Mouse (Mus musculus): ENCODE measurements around the gene Phkg1. TPM values are rescaled to one million over a fixed set of nuclear protein-coding genes. Genes with fewer than 3 reads are reported as not detected.

The Phkg1 gene
- polyA plus RNA-seq, 1 experiment from 2014 or later = 0.08 TPM

DNA sequence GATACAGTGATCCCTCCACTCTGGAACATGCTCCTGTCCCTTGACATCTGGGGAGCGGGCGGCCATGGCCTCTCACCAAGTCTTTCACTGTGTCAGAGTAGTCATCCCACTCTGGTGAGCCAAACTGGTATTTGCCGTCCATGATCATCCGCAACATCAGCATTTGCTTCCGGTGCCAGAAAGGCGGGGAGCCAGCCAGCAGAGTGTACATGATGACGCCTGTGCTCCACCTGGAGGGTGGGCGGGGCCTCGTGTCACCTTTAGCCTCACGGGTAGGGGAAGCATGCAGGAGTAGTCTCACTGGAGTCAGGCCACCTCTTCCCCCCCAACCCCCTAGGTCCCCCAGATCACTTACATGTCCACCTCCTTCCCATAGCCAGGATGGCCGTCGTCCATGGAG is 32.5 kb downstream of the Phkg1 start:
- Histone ChIP-seq H3K4me2 (replicated peaks; ENCODE audit: low read depth) (no peak overlapping the region), H3K36me3 (ENCODE audit: control insufficient read depth, insufficient read depth, low read length) (0 out of 2 replicates have a peak, but pooled peaks cover 2% of the 10 kb centered on the region), H3K4me3 (ENCODE audit: low read depth, low read length) (no peak overlapping the region), H3K27me3 (ENCODE audit: control insufficient read depth, insufficient read depth, low read length) (no peaks in the 10 kb centered on the region), H3K9me3 (ENCODE audit: control insufficient read depth, low read length) (no peaks in the 10 kb centered on the region), H3K9ac (ENCODE audit: low read length) (no peak overlapping the region), H3K27ac (replicated peaks) (no peak overlapping the region), H3K4me1 (replicated peaks; ENCODE audit: control insufficient read depth, insufficient read depth) (no peaks in the 10 kb centered on the region)
- WGBS = 78% methylated on average over 12 of the region's 12 CpGs
- TF ChIP-seq EP300 (optimal IDR thresholded peaks at IDR 0.05) (no peak), CTCF (IDR thresholded peaks at IDR 0.05; ENCODE audit: low read depth) (no peak)
- DNase-seq (ENCODE audit: low spot score) (peak; percentile 25), ATAC-seq (ENCODE audit: low FRiP score, low TSS enrichment) (peak; percentile 47; the same call in 1 of the 2 replicates)

DNA sequence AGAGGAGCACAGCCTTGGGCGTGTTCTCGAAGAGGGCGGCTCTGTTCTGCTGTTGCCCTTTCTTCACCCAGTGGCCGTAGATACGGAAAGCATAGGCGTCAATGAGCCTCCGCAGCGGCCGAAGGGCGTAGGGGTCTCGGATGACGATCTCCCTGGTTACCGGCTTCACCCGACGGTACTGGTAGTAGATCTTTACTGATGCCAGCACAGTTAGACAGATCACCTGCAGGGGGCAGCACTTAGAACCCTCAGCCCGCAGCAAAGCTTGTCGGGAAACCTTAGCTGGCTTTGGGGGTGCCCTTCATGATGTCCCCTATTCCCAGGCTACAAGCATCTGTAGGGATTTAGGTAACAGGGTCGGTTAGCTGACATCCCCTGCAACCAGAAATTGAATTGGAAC is 33.9 kb downstream of the Phkg1 start:
- Histone ChIP-seq H3K9me3 (ENCODE audit: control insufficient read depth, low read length) (no peaks in the 10 kb centered on the region), H3K27me3 (ENCODE audit: control insufficient read depth, insufficient read depth, low read length) (no peaks in the 10 kb centered on the region), H3K9ac (ENCODE audit: low read length) (no peak overlapping the region), H3K27ac (replicated peaks) (no peak overlapping the region), H3K4me3 (ENCODE audit: low read depth, low read length) (no peak overlapping the region), H3K36me3 (ENCODE audit: control insufficient read depth, insufficient read depth, low read length) (0 out of 2 replicates have a peak, but pooled peaks cover 2% of the 10 kb centered on the region), H3K4me1 (replicated peaks; ENCODE audit: control insufficient read depth, insufficient read depth) (no peaks in the 10 kb centered on the region), H3K4me2 (replicated peaks; ENCODE audit: low read depth) (no peak overlapping the region; the same call in 1 of the 2 replicates)
- DNase-seq (ENCODE audit: low spot score) = peak; percentile 35
- WGBS = 15% methylated on average over 18 of the region's 18 CpGs
- no peak for ATAC-seq (ENCODE audit: low FRiP score, low TSS enrichment)
- TF ChIP-seq CTCF (IDR thresholded peaks at IDR 0.05; ENCODE audit: low read depth) = peak; percentile 65
- no peak for TF ChIP-seq EP300 (optimal IDR thresholded peaks at IDR 0.05)

DNA sequence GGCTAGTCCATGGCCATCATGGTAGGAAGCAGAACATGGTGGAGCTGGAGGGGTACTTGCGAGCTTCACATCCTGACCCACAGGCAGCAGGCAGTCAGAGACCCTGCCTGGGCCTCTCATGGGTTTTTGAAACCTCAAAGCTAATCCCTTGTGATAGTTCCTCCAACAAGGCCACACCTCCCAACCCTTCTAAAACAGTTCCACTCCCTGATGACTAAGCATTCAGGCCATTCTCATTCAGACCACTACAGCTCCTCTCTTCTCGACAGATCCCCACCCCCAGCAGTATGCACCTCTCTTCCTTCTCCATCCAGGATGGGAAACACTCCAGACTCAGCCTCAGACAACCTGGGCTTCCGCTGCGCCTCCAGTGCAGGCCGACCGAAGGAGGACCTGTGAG is 36.0 kb downstream of the Phkg1 start:
- H3K4me3 ChIP-seq (ENCODE audit: low read depth, low read length) = no peak overlapping the region
- no peaks in the 10 kb centered on the region for H3K9me3 ChIP-seq (ENCODE audit: control insufficient read depth, low read length)
- ATAC-seq (ENCODE audit: low FRiP score, low TSS enrichment) (no peak), DNase-seq (ENCODE audit: low spot score) (no peak)
- H3K36me3 ChIP-seq (ENCODE audit: control insufficient read depth, insufficient read depth, low read length) = 0 out of 2 replicates have a peak, but pooled peaks cover 4% of the 10 kb centered on the region
- WGBS = 96% methylated on average over 6 of the region's 6 CpGs
- H3K27ac ChIP-seq (replicated peaks) = no peak overlapping the region
- no peaks in the 10 kb centered on the region for H3K4me1 ChIP-seq (replicated peaks; ENCODE audit: control insufficient read depth, insufficient read depth)
- TF ChIP-seq CTCF (IDR thresholded peaks at IDR 0.05; ENCODE audit: low read depth) = no peak
- H3K4me2 ChIP-seq (replicated peaks; ENCODE audit: low read depth) = no peak overlapping the region
- H3K27me3 ChIP-seq (ENCODE audit: control insufficient read depth, insufficient read depth, low read length) = no peaks in the 10 kb centered on the region
- no peak overlapping the region for H3K9ac ChIP-seq (ENCODE audit: low read length)

DNA sequence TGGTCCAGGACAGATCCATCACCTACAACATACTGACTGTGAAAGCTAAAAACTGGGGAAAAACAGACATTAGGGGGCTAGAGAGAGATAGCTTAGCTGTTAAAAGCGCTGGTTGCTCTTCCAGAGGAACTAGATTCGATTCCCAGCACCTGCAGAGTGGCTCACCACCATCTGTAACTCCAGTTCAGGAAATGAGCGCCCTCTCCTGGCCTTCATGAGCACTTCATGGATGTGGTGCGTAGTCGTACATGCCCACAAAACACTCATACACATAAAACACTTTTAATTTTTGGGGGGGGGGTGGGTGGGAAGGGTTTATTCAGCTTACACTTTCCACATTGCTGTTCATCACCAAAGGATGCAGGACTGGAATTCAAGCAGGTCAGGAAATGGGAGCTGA is 41.9 kb downstream of the Phkg1 start:
- peaks cover 4% of the 10 kb centered on the region; the same call in 1 of the 2 replicates for H3K36me3 ChIP-seq (ENCODE audit: control insufficient read depth, insufficient read depth, low read length)
- H3K9ac ChIP-seq (ENCODE audit: low read length) = no peak overlapping the region
- DNase-seq (ENCODE audit: low spot score) (no peak), ATAC-seq (ENCODE audit: low FRiP score, low TSS enrichment) (no peak)
- 88% methylated on average over 5 of the region's 5 CpGs for WGBS
- no peaks in the 10 kb centered on the region for H3K9me3 ChIP-seq (ENCODE audit: control insufficient read depth, low read length)
- no peaks in the 10 kb centered on the region for H3K27me3 ChIP-seq (ENCODE audit: control insufficient read depth, insufficient read depth, low read length)
- TF ChIP-seq EP300 (optimal IDR thresholded peaks at IDR 0.05) (no peak), CTCF (IDR thresholded peaks at IDR 0.05; ENCODE audit: low read depth) (peak; percentile 24)
- H3K4me3 ChIP-seq (ENCODE audit: low read depth, low read length) = no peak overlapping the region
- H3K4me1 ChIP-seq (replicated peaks; ENCODE audit: control insufficient read depth, insufficient read depth) = no peaks in the 10 kb centered on the region
- H3K4me2 ChIP-seq (replicated peaks; ENCODE audit: low read depth) = no peak overlapping the region
- no peak overlapping the region for H3K27ac ChIP-seq (replicated peaks)

DNA sequence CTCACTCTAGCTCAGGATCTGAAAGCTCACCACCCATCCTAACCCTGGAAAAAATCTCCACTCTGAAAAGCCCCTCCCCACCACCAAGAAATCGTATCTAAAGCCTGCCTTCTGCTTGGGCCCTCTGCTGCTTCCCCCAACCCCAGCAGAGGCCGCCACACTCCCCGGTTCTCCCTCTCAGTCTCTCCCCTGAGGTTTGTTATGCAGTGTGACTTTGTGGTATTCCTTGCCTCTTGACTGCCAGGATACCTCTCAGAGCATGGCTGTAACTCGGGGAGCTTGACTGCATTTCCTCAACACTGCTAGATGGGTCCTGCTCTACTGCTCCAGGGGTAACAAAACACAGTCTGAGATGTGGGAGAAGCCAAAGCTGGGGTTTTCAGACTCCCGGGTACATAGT is 43.2 kb downstream of the Phkg1 start:
- Histone ChIP-seq H3K36me3 (ENCODE audit: control insufficient read depth, insufficient read depth, low read length) (peaks cover 4% of the 10 kb centered on the region; the same call in 1 of the 2 replicates), H3K4me3 (ENCODE audit: low read depth, low read length) (no peak overlapping the region), H3K4me1 (replicated peaks; ENCODE audit: control insufficient read depth, insufficient read depth) (no peaks in the 10 kb centered on the region), H3K4me2 (replicated peaks; ENCODE audit: low read depth) (no peak overlapping the region), H3K27ac (replicated peaks) (no peak overlapping the region), H3K9ac (ENCODE audit: low read length) (no peak overlapping the region), H3K9me3 (ENCODE audit: control insufficient read depth, low read length) (no peaks in the 10 kb centered on the region), H3K27me3 (ENCODE audit: control insufficient read depth, insufficient read depth, low read length) (no peaks in the 10 kb centered on the region)
- DNase-seq (ENCODE audit: low spot score) = no peak
- no peak; the same call in 1 of the 2 replicates for TF ChIP-seq CTCF (IDR thresholded peaks at IDR 0.05; ENCODE audit: low read depth)
- no peak for TF ChIP-seq EP300 (optimal IDR thresholded peaks at IDR 0.05)
- no peak for ATAC-seq (ENCODE audit: low FRiP score, low TSS enrichment)
- WGBS = 54% methylated on average over 5 of the region's 5 CpGs

DNA sequence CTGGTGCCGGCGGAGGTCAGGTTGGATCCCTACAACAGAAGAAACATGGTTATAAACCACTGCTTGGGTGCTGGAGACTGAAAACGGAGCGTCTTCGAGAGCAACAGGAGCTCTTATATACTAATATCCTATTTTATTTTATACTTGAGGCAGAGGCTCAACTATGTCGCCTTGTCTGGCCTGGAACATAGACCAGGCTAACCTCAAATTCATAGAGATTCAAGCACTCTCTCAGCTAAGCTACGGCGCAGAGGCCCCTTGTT is 50.9 kb downstream of the Phkg1 start:
- Histone ChIP-seq H3K36me3 (ENCODE audit: control insufficient read depth, insufficient read depth, low read length) (peaks cover 12% of the 10 kb centered on the region), H3K4me1 (replicated peaks; ENCODE audit: control insufficient read depth, insufficient read depth) (no peaks in the 10 kb centered on the region), H3K4me2 (replicated peaks; ENCODE audit: low read depth) (peak overlapping the region; percentile 54), H3K9me3 (ENCODE audit: control insufficient read depth, low read length) (no peaks in the 10 kb centered on the region), H3K9ac (ENCODE audit: low read length) (peak overlapping the region; percentile 72), H3K27ac (replicated peaks) (no peak overlapping the region), H3K4me3 (ENCODE audit: low read depth, low read length) (peak overlapping the region; percentile 69), H3K27me3 (ENCODE audit: control insufficient read depth, insufficient read depth, low read length) (no peaks in the 10 kb centered on the region)
- WGBS = 35% methylated on average over 8 of the region's 8 CpGs
- ATAC-seq (ENCODE audit: low FRiP score, low TSS enrichment) (no peak), DNase-seq (ENCODE audit: low spot score) (no peak)
- no peak for TF ChIP-seq CTCF (IDR thresholded peaks at IDR 0.05; ENCODE audit: low read depth)
- TF ChIP-seq EP300 (optimal IDR thresholded peaks at IDR 0.05) = no peak

All from stomach, postnatal 0 days (tissue).